Mouse (Mus musculus) fat pad, adult 2 months (tissue): Measurements from ENCODE around the gene Gm973.
"Not testable (repeated sequence)": the region's sequence is repeated elsewhere in the genome, so short reads cannot be mapped to it uniquely, and the experiment has no call there.

Source experiments
- DNase-seq: peaks from one replicate; pipeline ENCODE4 v3.0.0-alpha.2; 2011; ENCODE audit warnings: low read depth, low spot score; ENCODE audit errors: extremely low read depth

Gm973 gene

GRCm38 (mm10) chr1:59619201-59619600, 103.1 kb downstream of the Gm973 start:
- DNase-seq: no peak

- DNase-seq: no peak
Observed at GRCm38 (mm10) chr1:59623325-59624017, 107.4 kb downstream of the Gm973 start.

- peak; percentile 43 for DNase-seq
Observed at GRCm38 (mm10) chr1:59625410-59625809, 109.3 kb downstream of the Gm973 start.

GRCm38 (mm10) chr1:59629194-59629593, 113.1 kb downstream of the Gm973 start:
- DNase-seq: no peak

- DNase-seq: not testable (repeated sequence)
Observed at GRCm38 (mm10) chr1:59630356-59630755, 114.3 kb downstream of the Gm973 start.

- DNase-seq: no peak
Observed at GRCm38 (mm10) chr1:59631986-59632659, 116.1 kb downstream of the Gm973 start.

GRCm38 (mm10) chr1:59633056-59633455, 117.0 kb downstream of the Gm973 start:
- no peak for DNase-seq

GRCm38 (mm10) chr1:59636349-59636748, 120.3 kb downstream of the Gm973 start:
- no peak for DNase-seq

GRCm38 (mm10) chr1:59638371-59638770, 122.3 kb downstream of the Gm973 start:
- DNase-seq: no peak

- DNase-seq: no peak
Observed at GRCm38 (mm10) chr1:59642488-59642887, 126.4 kb downstream of the Gm973 start.

GRCm38 (mm10) chr1:59646502-59646901, 130.4 kb downstream of the Gm973 start:
- not testable (repeated sequence) for DNase-seq

GRCm38 (mm10) chr1:59651201-59651819, 135.2 kb downstream of the Gm973 start:
- DNase-seq: no peak

- DNase-seq: no peak
Observed at GRCm38 (mm10) chr1:59653243-59653911, 137.3 kb downstream of the Gm973 start.

GRCm38 (mm10) chr1:59656244-59657171, 140.4 kb downstream of the Gm973 start:
- no peak for DNase-seq

- no peak for DNase-seq
Observed at GRCm38 (mm10) chr1:59663456-59664135, 147.5 kb downstream of the Gm973 start.

GRCm38 (mm10) chr1:59668871-59669270, 152.8 kb downstream of the Gm973 start:
- no peak for DNase-seq

- no peak for DNase-seq
Observed at GRCm38 (mm10) chr1:59669962-59670630, 154.0 kb downstream of the Gm973 start.

GRCm38 (mm10) chr1:59670641-59671168, 154.6 kb downstream of the Gm973 start, which contains the start of gene Sumo1:
Gene Sumo1, minus strand, starts transcription at chr1:59670834.
- DNase-seq: peak; percentile 19

- no peak for DNase-seq
Observed at GRCm38 (mm10) chr1:59673661-59674060, 157.6 kb downstream of the Gm973 start.
